Mouse (Mus musculus): ENCODE data around the gene Olfr1145. TPM values are rescaled to one million over a fixed set of nuclear protein-coding genes. Genes with fewer than 3 reads are reported as not detected.

Gene Olfr1145
- total RNA-seq (2021): not detected
- long read RNA-seq: 0 reads

GRCm38 (mm10) chr2:87809522-87809921 is at the start of gene Olfr1145:
TSS of gene Olfr1145 (plus strand) at chr2:87809822.
- no peak for DNase-seq (ENCODE audit: low spot score in 2 of 2)

- no peak for DNase-seq (ENCODE audit: low spot score in 2 of 2)
These were observed 33.5 kb upstream of the Olfr1145 start for GRCm38 (mm10) chr2:87776143-87776542.

- no peak for DNase-seq (ENCODE audit: low spot score in 2 of 2)
These were observed 30.4 kb upstream of the Olfr1145 start, which contains the start of gene Olfr152 for GRCm38 (mm10) chr2:87779183-87779582. TSS of gene Olfr152 (plus strand) at chr2:87779483.

- DNase-seq (ENCODE audit: low spot score in 2 of 2): no peak
These were observed 9.3 kb upstream of the Olfr1145 start, which contains the start of gene Olfr1143 for GRCm38 (mm10) chr2:87800292-87800691. TSS of gene Olfr1143 (plus strand) at chr2:87800592.

GRCm38 (mm10) chr2:87830233-87830632 is 20.6 kb downstream of the Olfr1145 start, which contains the start of gene Olfr1148:
TSS of gene Olfr1148 (plus strand) at chr2:87830533.
- no peak for DNase-seq (ENCODE audit: low spot score in 2 of 2)

GRCm38 (mm10) chr2:87843693-87844092 is 34.1 kb downstream of the Olfr1145 start, which contains the start of gene Olfr1150-ps1:
TSS of gene Olfr1150-ps1 (plus strand) at chr2:87843993.
- no peak for DNase-seq (ENCODE audit: low spot score in 2 of 2)

GRCm38 (mm10) chr2:87855562-87855961 is 45.9 kb downstream of the Olfr1145 start, which contains the start of gene Olfr1151:
TSS of gene Olfr1151 (plus strand) at chr2:87855862.
- DNase-seq (ENCODE audit: low spot score in 2 of 2): no peak

Other genes starting within 250 kb of the Olfr1145 start
- not detected for gene Olfr1129, start 235.9 kb upstream of the Olfr1145 start, total RNA-seq (2021)
- not detected for gene Olfr1130, start 203.6 kb upstream of the Olfr1145 start, total RNA-seq (2021)
- not detected for gene Olfr1131, start 182.7 kb upstream of the Olfr1145 start, total RNA-seq (2021)
- gene Olfr1132, start 172.3 kb upstream of the Olfr1145 start, total RNA-seq (2021): not detected
- not detected for gene Olfr1133, start 162.4 kb upstream of the Olfr1145 start, total RNA-seq (2021)
- not detected for gene Olfr1134, start 151.4 kb upstream of the Olfr1145 start, total RNA-seq (2021)
- not detected for gene Olfr1135, start 136.2 kb upstream of the Olfr1145 start, total RNA-seq (2021)
- not detected for gene Olfr1136, start 115.9 kb upstream of the Olfr1145 start, total RNA-seq (2021)
- not detected for gene Olfr1137, start 96.6 kb upstream of the Olfr1145 start, total RNA-seq (2021)
- not detected for gene Olfr1138, start 69.8 kb upstream of the Olfr1145 start, total RNA-seq (2021)
- not detected for gene Olfr1140, start 66.1 kb upstream of the Olfr1145 start, total RNA-seq (2021)
- not detected for gene Olfr1141, start 55.8 kb upstream of the Olfr1145 start, total RNA-seq (2021)
- not detected for gene Olfr152, start 30.3 kb upstream of the Olfr1145 start, total RNA-seq (2021)
- not detected for gene Olfr1143, start 9.2 kb upstream of the Olfr1145 start, total RNA-seq (2021)
- not detected for gene Olfr1148, start 20.7 kb downstream of the Olfr1145 start, total RNA-seq (2021)
- gene Olfr1150-ps1, start 34.2 kb downstream of the Olfr1145 start, total RNA-seq (2021): not detected
- gene Olfr1151, start 46.0 kb downstream of the Olfr1145 start, total RNA-seq (2021): not detected
- under 1 TPM in 1 of 2 experiments, not detected in 1; 0.04 TPM for gene Olfr1152, start 56.7 kb downstream of the Olfr1145 start, total RNA-seq (2021)
- gene Olfr1153, start 85.1 kb downstream of the Olfr1145 start, total RNA-seq (2021): not detected
- gene Olfr1154, start 95.3 kb downstream of the Olfr1145 start, total RNA-seq (2021): not detected
- gene Olfr1155, start 135.3 kb downstream of the Olfr1145 start, total RNA-seq (2021): not detected
- not detected for gene Olfr1156, start 143.3 kb downstream of the Olfr1145 start, total RNA-seq (2021)
- gene Olfr1157, start 158.5 kb downstream of the Olfr1145 start, total RNA-seq (2021): not detected
- not detected for gene Olfr74, start 164.8 kb downstream of the Olfr1145 start, total RNA-seq (2021)
- gene Olfr1158, start 180.3 kb downstream of the Olfr1145 start, total RNA-seq (2021): not detected
- gene Olfr1160, start 198.4 kb downstream of the Olfr1145 start, total RNA-seq (2021): not detected
- gene Olfr1161, start 213.0 kb downstream of the Olfr1145 start, total RNA-seq (2021): not detected
- gene Olfr73, start 227.9 kb downstream of the Olfr1145 start, total RNA-seq (2021): not detected
- gene Olfr1162, start 241.3 kb downstream of the Olfr1145 start, total RNA-seq (2021): not detected

Measured in layer of hippocampus, postnatal 10 days (tissue).